Mouse (Mus musculus) duodenum, adult 2 months (tissue): ENCODE measurements around the gene Stkld1. TPM values are rescaled to one million over a fixed set of nuclear protein-coding genes. Genes with fewer than 3 reads are reported as not detected.

Experiments
- polyA plus RNA-seq: library from polyadenylated mRNA; depleted of rRNA; stranded (reverse); fragments of >200 nt; gene quantifications from 2 replicates; pipeline ENCODE4 v1.2.3, GENCODE M21; 2012; ENCODE audit warnings: low replicate concordance; rRNA removed

Stkld1 gene
- polyA plus RNA-seq: 0.30 TPM in 1 of 2 replicates, not detected in the other

GRCm38 (mm10) chr2:26933304-26934055 lies at the start of gene Stkld1, which contains the start of gene Surf4:
Gene Stkld1, plus strand, starts transcription at chr2:26934047.
Gene Surf4, minus strand, starts transcription at chr2:26933928.

GRCm38 (mm10) chr2:26902467-26903220 lies 31.2 kb upstream of the Stkld1 start, which contains the start of gene Surf6:
Gene Surf6, minus strand, starts transcription at chr2:26902879.

GRCm38 (mm10) chr2:26910124-26910993 lies 23.5 kb upstream of the Stkld1 start, which contains the start of the genes Med22 and Rpl7a:
Gene Med22, minus strand, starts transcription at chr2:26910677.
Gene Rpl7a, plus strand, starts transcription at chr2:26910764.

GRCm38 (mm10) chr2:26915927-26916728 lies 17.7 kb upstream of the Stkld1 start, which contains the start of the genes Surf2 and Surf1:
Gene Surf2, plus strand, starts transcription at chr2:26916367.
Gene Surf1, minus strand, starts transcription at chr2:26916530.

GRCm38 (mm10) chr2:26963923-26964723 lies 30.3 kb downstream of the Stkld1 start, which contains the start of gene Rexo4:
Gene Rexo4, minus strand, starts transcription at chr2:26964386.

GRCm38 (mm10) chr2:26973116-26973515 lies 39.3 kb downstream of the Stkld1 start, which contains the start of gene Adamts13:
Gene Adamts13, plus strand, starts transcription at chr2:26973416.

Other genes starting within 250 kb of the Stkld1 start
- 0.25 TPM in 1 of 2 replicates, not detected in the other for gene Abo, start 69.1 kb upstream of the Stkld1 start, polyA plus RNA-seq
- 3.7 and 4.1 TPM in 2 replicates for gene Surf6, start 31.2 kb upstream of the Stkld1 start, polyA plus RNA-seq
- 15.3 and 19.8 TPM in 2 replicates for gene Med22, start 23.4 kb upstream of the Stkld1 start, polyA plus RNA-seq
- gene Rpl7a, start 23.3 kb upstream of the Stkld1 start, polyA plus RNA-seq: 327 and 343 TPM in 2 replicates
- gene Surf2, start 17.7 kb upstream of the Stkld1 start, polyA plus RNA-seq: 6.3 and 12.5 TPM in 2 replicates
- gene Surf1, start 17.5 kb upstream of the Stkld1 start, polyA plus RNA-seq: 39.2 and 46.7 TPM in 2 replicates
- gene Surf4, start 119 bp upstream of the Stkld1 start, polyA plus RNA-seq: 437 and 918 TPM in 2 replicates
- 8.7 and 12.4 TPM in 2 replicates for gene Rexo4, start 30.3 kb downstream of the Stkld1 start, polyA plus RNA-seq
- 1.6 TPM in 2 replicates for gene Adamts13, start 39.4 kb downstream of the Stkld1 start, polyA plus RNA-seq
- gene Cacfd1, start 75.9 kb downstream of the Stkld1 start, polyA plus RNA-seq: 59.9 and 66.7 TPM in 2 replicates
- 4.0 and 8.3 TPM in 2 replicates for gene Slc2a6, start 94.0 kb downstream of the Stkld1 start, polyA plus RNA-seq
- gene Mymk, start 138.1 kb downstream of the Stkld1 start, polyA plus RNA-seq: 0.11 TPM in 1 of 2 replicates, not detected in the other
- gene Adamtsl2, start 145.3 kb downstream of the Stkld1 start, polyA plus RNA-seq: 1.5 and 2.0 TPM in 2 replicates
- 0.07 TPM in 1 of 2 replicates, not detected in the other for gene Fam163b, start 208.4 kb downstream of the Stkld1 start, polyA plus RNA-seq
- 0.41 and 1.9 TPM in 2 replicates for gene Dbh, start 231.2 kb downstream of the Stkld1 start, polyA plus RNA-seq